Mouse (Mus musculus) mesoderm, embryonic 11.5 days (tissue): Measurements from ENCODE around the gene Sbp.
"Not testable (repeated sequence)": the region's sequence is repeated elsewhere in the genome, so short reads cannot be mapped to it uniquely, and the experiment has no call there.

Experiments used
- DNase-seq: peaks from one replicate; pipeline ENCODE4 v3.0.0-alpha.2; 2012; ENCODE audit warnings: low read depth, low spot score

The Sbp gene

DNA sequence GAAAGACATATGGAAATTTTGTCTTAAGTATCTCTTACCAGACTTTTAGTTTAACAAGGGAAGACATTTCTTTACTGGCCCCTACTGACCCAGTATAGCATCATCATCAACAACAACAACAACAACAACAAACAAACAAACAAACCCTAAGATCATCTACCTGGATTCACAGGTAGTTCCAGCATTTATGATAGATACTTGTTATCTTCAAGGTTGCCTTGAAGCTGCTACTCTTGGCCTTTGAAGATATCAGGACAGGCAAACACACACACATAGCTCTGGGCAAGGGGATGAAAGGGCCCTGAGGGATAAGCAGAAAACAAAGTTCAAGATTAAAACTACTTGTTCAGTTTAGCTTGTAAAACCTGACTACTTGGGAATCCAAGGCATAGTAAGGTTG, at the start of gene Sbp:
Gene Sbp, plus strand, starts transcription at position 301 of the 400 bp plus-strand sequence.
- DNase-seq, result no peak

GRCm38 (mm10) chr17:23917158-23917557, 24.3 kb upstream of the Sbp start, which contains the start of gene Dcpp3:
TSS of gene Dcpp3 (plus strand) at chr17:23917458.
- not testable (repeated sequence) for DNase-seq

- DNase-seq, result peak; percentile 94
These were observed 16.9 kb upstream of the Sbp start for GRCm38 (mm10) chr17:23924531-23925007.

DNA sequence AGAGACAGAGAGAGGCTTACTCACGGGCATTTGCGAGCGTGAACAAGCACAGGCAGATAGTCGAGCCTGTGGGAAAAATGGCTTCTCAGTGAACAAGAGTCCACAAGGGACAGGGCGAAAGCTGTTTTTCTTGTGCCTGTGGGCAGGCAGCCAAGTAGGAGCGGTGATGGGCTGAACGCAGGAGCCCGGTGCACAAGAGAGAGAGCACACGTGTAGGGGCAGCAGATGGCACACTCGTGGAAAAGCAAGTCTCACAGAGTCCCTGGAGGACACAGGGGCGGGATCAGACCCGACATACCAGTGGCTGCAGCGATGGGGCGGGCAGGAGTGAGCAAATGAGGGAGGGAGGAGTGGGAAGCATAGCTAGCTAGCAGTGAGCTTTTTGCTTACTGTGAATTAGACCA, 16.4 kb upstream of the Sbp start:
- peak; percentile 82 for DNase-seq

DNA sequence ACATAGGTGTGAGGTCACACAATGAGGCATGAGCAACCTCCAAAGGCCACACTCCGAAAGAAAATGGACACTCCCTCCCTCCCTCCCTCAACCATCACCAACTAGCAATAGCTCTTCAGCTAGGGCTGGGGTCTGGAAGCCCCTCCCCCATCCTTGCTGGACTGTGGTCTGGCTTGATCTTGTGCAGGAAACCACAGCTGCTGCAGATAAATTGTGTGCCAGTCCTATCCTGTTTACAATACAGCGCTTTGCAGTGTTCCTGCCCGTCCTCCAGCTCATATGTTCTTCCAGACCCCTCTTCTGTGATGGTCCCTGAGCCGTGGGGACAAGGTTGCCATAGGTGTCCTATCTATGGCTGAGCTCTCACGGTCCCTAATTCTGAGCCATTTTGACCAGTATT, 10.3 kb upstream of the Sbp start:
- DNase-seq, result no peak

DNA sequence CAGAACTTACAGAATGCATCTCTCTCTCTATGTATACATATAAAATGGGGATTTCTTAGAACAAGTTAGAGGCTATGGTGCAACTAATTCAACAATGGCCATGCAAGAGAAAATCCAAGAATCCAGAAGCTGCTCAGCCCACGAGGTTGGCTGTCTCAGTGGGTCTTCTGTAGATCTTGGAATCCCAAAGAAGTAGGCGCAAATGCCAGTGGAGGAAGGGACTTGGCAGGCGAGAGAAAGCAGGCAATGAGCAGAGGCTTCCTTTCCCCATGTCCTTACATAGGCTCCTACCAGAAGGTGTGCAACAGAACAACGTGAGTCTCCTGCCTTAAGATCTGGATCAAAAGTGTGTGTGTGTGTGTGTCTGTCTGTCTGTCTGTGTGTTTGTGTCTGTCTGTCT, 6.0 kb downstream of the Sbp start:
- DNase-seq, result not testable (repeated sequence)

GRCm38 (mm10) chr17:23949068-23949467, 7.6 kb downstream of the Sbp start:
- no peak for DNase-seq

- DNase-seq, result not testable (repeated sequence)
These were observed 9.4 kb downstream of the Sbp start for GRCm38 (mm10) chr17:23950828-23951227.

DNA sequence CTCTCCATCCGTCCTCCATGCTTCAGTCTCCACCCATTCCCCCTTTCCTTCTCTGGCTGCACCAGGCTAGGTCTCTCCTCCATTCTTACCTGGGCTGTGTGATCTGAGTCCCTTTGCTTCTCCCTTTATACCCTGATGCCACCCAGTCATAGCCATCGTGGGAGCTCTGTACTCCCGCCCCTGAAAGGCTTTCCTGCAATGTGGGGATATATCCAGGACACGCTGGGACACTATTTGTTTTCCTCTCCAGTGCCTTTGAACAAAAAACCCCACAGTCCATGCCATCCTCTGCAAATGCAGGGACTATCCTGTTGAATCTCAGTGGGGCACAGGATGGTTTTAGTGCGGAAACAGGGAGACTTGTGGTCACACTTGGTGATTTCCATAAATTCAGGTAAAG, 13.7 kb downstream of the Sbp start, which contains the start of gene Sbpl:
Gene Sbpl, minus strand, starts transcription at position 101 of the 400 bp plus-strand sequence.
- DNase-seq, result no peak

DNA sequence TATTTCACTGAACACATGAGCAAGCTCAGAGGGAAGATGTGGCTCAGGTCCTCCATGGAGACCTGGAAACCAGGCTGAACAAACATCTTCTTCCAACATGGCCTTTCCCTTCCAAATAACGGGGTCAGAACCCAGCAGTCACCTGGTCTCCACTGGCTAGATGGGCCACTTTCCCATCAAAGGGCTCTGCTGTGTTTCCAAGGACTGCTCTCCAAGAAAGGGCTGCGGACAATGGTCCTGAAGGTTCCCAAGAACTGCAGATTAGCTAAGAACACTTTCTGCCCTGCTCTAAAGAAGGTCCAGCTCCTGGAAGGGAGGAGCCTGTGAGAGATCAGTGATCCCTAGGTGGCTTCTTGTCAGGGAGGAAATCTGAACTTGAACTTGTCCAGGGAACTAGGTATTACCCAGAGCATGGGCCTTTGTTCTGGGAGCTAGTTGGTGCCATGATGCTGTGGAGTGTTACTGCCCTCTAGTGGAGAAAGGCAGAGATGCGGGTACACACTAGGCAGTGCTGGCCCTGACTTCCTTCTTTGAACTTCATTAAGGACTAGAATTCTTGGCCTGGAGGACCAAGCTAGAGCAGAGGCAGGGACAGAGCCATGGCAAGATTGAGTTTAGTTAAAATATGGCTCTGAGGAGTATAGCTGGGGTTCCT, 18.7 kb downstream of the Sbp start:
- DNase-seq, result peak; percentile 93

DNA sequence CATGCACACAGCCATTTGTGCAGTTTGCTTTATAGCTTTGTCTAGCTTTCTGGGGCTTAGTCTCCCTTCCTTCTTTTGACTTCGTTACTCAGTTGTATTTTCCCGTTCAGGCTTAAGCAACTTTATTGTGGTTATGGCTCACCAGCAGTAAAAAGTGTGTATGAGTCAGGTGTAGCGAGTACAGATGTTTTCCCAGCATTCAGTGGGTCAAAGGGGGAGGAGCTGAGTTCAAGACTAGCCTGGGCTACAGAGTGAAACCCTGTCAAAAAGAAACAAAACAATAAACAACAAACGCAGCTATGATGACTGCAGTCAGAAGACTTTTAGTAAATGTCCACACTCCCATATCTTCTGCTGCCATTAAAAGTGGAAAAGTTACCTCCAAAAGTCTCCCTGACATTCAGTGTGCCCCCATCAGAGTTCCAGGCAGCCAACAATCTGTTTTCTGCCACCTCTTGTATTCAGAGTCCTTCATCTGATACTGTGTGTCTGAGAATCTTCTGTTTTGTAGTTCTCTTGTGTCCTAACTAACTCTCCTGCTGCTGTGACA, 20.2 kb downstream of the Sbp start:
- DNase-seq, result no peak

- DNase-seq, result no peak
These were observed 24.4 kb downstream of the Sbp start for GRCm38 (mm10) chr17:23965805-23966425.

GRCm38 (mm10) chr17:23966658-23967401, 25.4 kb downstream of the Sbp start:
- no peak for DNase-seq

GRCm38 (mm10) chr17:23968780-23969179, 27.3 kb downstream of the Sbp start:
- DNase-seq, result no peak

DNA sequence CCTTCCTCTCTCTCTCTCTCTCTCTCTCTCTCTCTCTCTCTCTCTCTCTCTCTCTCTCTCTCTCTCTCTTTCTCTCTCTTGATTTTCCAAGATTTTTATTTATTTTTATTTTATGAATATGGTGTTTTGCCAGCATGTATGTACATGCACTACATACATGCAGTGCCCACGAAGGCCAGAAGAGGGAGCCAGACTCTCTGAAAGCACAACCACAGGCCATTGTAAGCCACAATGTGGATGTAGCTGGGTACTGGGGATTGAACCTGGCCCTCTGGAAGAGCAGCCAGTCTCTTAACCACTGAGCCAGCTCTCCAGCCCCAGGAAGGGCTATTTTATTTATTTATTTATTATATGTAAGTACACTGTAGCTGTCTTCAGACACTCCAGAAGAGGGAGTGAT, 27.8 kb downstream of the Sbp start:
- DNase-seq, result peak; percentile 73

GRCm38 (mm10) chr17:23971315-23971714, 29.8 kb downstream of the Sbp start:
- DNase-seq, result no peak

GRCm38 (mm10) chr17:23976665-23977064, 35.2 kb downstream of the Sbp start:
- no peak for DNase-seq

GRCm38 (mm10) chr17:23979471-23979870, 38.0 kb downstream of the Sbp start:
- DNase-seq, result no peak

- no peak for DNase-seq
These were observed 38.9 kb downstream of the Sbp start, which contains the start of gene Prss30 for GRCm38 (mm10) chr17:23980297-23980909. TSS of gene Prss30 (minus strand) at chr17:23980566.

DNA sequence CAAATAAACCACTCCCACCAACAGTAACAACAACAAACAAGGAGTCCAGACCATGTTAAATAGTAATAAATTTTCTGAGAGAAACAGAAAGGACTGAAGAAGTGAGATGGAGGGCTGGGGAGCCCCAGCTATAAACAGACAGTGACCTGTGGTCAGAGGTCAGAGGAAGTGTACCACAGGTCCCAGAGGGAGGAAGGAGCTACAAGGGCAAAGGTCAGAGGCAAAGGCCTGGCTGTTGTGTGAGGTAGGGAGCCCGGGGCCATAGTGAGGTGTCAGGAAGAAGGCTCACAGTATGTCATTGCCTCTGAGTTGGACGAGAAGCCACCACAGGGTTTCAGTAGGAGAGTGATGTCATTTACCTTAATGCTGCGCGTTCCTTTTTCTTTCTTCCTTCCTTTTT, 41.4 kb downstream of the Sbp start:
- no peak for DNase-seq

GRCm38 (mm10) chr17:23984989-23985388, 43.5 kb downstream of the Sbp start:
- no peak for DNase-seq

GRCm38 (mm10) chr17:23989802-23990201, 48.3 kb downstream of the Sbp start:
- no peak for DNase-seq
